Mouse (Mus musculus): ENCODE measurements around the gene Baiap2l1. TPM values are rescaled to one million over a fixed set of nuclear protein-coding genes. Genes with fewer than 3 reads are reported as not detected.

Gene Baiap2l1
- polyA plus RNA-seq, 1 experiment = 10.7 TPM

DNA sequence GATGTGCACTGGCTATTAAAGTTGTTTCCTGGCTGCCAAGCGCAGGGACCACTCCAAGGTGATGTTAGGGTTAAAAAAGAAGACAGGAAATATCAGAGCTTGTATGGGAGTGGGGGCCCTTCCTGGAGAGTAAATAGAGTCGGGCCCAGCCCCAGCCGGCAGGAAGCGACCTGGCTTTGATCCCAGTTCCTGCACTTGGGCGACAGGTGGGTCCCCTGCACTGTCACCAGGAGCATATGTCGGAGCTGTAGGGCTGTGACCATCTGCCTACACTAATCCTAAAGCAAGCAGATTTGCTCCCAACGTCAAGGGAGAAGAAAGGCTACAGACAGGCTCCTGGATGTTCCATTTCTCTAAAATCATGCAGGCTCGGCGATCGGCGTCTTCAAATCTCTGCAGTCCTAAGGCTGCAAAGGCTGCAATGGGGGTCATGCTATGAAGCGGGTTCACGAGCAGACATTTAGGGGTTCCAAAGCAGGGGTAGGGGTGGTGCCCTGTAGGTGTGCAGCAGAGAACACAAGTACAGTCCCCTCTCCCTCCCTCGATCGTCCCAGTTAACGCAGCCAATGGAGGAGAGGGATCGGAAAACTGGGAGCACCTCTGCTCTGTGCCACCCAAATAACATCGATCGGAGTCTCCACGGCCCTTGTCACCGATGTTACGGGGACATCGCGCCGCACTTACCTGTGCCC is 135.0 kb downstream of the Baiap2l1 start:
- H3K4me1 ChIP-seq (ENCODE audit: control insufficient read depth, insufficient read depth, low read length) = no peaks in the 10 kb centered on the region; the same call in 1 of the 2 replicates
- H3K4me3 ChIP-seq (ENCODE audit: insufficient read depth, low read depth, low read length) = peak overlapping the region; percentile 61
- no peaks in the 10 kb centered on the region for H3K36me3 ChIP-seq (ENCODE audit: control insufficient read depth, insufficient read depth, low read length)
- no peaks in the 10 kb centered on the region for H3K27me3 ChIP-seq (replicated peaks; ENCODE audit: control insufficient read depth, insufficient read depth, low read length)
- TF ChIP-seq POLR2A (IDR thresholded peaks at IDR 0.05; ENCODE audit: low read depth, low read length) (no peak), CTCF (conservative IDR thresholded peaks at IDR 0.05; ENCODE audit: insufficient read depth, insufficient read length, low read depth, low read length) (no peak)
- under 1% methylated on average over 25 of the region's 25 CpGs for WGBS
- DNase-seq = peak; percentile 82
- peak overlapping the region; percentile 49 for H3K27ac ChIP-seq (ENCODE audit: insufficient read depth, low read depth, low read length)

DNA sequence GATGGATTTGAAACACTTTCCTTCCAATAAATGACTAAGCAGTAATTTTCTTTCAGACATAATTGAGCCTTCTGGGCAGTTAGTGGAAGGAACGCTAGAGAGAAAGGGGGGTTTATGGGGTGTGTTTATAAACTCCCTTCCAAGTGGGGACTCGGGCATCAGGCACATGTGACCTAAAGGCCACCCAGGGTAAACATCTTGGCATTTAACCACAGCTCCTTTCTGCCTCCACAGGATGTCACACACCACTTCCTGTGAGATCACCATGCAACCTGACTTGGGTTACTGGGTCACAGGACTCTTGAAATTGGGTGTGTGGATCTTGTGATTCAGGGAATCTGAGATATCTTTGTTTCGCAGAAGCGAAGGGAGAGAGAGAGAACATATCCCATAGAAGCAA is 136.6 kb downstream of the Baiap2l1 start:
- 42% methylated on average over 4 of the region's 4 CpGs for WGBS
- TF ChIP-seq POLR2A (IDR thresholded peaks at IDR 0.05; ENCODE audit: low read depth, low read length) (no peak), CTCF (conservative IDR thresholded peaks at IDR 0.05; ENCODE audit: insufficient read depth, insufficient read length, low read depth, low read length) (no peak)
- no peaks in the 10 kb centered on the region for H3K36me3 ChIP-seq (ENCODE audit: control insufficient read depth, insufficient read depth, low read length)
- H3K27me3 ChIP-seq (replicated peaks; ENCODE audit: control insufficient read depth, insufficient read depth, low read length) = no peaks in the 10 kb centered on the region
- H3K27ac ChIP-seq (ENCODE audit: insufficient read depth, low read depth, low read length) = no peak overlapping the region
- no peak overlapping the region for H3K4me3 ChIP-seq (ENCODE audit: insufficient read depth, low read depth, low read length)
- no peaks in the 10 kb centered on the region; the same call in 1 of the 2 replicates for H3K4me1 ChIP-seq (ENCODE audit: control insufficient read depth, insufficient read depth, low read length)
- DNase-seq = peak; percentile 66

DNA sequence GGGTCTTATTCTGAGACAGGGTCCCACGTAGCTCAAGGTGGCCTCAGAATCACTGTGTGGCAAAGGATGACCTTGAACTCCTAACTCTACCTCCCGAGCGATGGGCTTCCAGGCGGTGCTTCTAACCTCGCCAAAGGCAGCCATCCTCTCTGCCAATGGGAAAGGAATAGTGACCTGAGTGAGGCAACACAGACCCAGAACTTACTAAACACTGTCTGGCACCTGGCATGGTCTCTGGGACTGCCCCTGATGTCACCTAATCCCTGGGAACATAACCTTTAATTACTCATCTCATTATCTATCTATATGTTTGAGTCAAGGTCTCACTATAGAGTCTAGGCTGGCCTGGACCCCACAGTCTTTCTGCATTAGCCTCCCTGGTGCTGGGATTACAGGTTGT is 138.0 kb downstream of the Baiap2l1 start:
- H3K4me3 ChIP-seq (ENCODE audit: insufficient read depth, low read depth, low read length) = no peak overlapping the region
- H3K27ac ChIP-seq (ENCODE audit: insufficient read depth, low read depth, low read length) = no peak overlapping the region
- TF ChIP-seq POLR2A (IDR thresholded peaks at IDR 0.05; ENCODE audit: low read depth, low read length) (no peak), CTCF (conservative IDR thresholded peaks at IDR 0.05; ENCODE audit: insufficient read depth, insufficient read length, low read depth, low read length) (no peak)

DNA sequence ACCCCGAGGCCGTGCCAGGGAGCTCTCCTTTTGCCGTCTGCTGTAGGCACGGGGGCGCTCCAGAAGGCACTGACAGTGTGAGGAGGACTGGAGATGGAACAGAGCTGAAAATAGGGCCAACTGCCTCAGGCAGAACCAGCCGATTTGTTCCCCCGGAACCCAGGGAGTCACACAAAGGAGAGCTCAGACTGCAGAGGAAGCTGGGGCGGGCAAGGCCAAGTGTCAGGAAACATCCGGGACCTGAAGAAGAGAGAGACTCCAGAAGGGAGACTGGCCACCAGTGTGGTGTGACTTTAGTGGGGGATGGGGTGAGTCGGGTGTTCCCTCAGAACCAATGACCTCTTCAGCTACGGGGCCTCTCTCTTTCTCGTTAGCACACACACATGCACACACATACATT is 138.6 kb downstream of the Baiap2l1 start:
- TF ChIP-seq CTCF (conservative IDR thresholded peaks at IDR 0.05; ENCODE audit: insufficient read depth, insufficient read length, low read depth, low read length) = no peak
- TF ChIP-seq POLR2A (IDR thresholded peaks at IDR 0.05; ENCODE audit: low read depth, low read length) = no peak
- Histone ChIP-seq H3K4me3 (ENCODE audit: insufficient read depth, low read depth, low read length) (no peak overlapping the region), H3K4me1 (ENCODE audit: control insufficient read depth, insufficient read depth, low read length) (no peaks in the 10 kb centered on the region), H3K27me3 (replicated peaks; ENCODE audit: control insufficient read depth, insufficient read depth, low read length) (no peaks in the 10 kb centered on the region), H3K36me3 (ENCODE audit: control insufficient read depth, insufficient read depth, low read length) (no peaks in the 10 kb centered on the region), H3K27ac (ENCODE audit: insufficient read depth, low read depth, low read length) (peak overlapping the region; percentile 18; the same call in 1 of the 2 replicates)
- WGBS = 66% methylated on average over 12 of the region's 12 CpGs
- peak; percentile 69 for DNase-seq

More for the DNA sequence above, 138.0 kb downstream of the Baiap2l1 start:
- 94% methylated on average over 5 of the region's 5 CpGs for WGBS
- Histone ChIP-seq H3K36me3 (ENCODE audit: control insufficient read depth, insufficient read depth, low read length) (no peaks in the 10 kb centered on the region), H3K27me3 (replicated peaks; ENCODE audit: control insufficient read depth, insufficient read depth, low read length) (no peaks in the 10 kb centered on the region), H3K4me1 (ENCODE audit: control insufficient read depth, insufficient read depth, low read length) (no peaks in the 10 kb centered on the region; the same call in 1 of the 2 replicates)
- no peak for DNase-seq

DNA sequence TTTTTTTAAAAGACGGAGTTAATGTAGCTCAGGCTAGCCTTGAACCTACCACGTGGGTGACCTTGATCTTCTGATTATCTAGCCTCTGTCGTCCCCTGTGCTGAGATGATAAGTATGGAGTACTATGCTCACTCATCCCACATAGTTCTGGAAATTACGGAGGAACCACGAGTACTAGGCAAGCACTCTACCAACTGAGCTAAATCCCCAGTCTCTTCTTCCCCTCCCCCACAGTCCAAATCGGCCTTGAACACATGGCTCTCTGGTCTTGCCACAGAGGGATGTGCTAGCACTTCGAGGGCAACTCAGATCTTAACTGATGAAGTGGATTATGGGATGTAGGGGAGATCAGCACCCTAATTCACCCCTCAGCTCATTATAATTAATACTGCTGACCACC is 139.9 kb downstream of the Baiap2l1 start:
- Histone ChIP-seq H3K4me3 (ENCODE audit: insufficient read depth, low read depth, low read length) (no peak overlapping the region), H3K27ac (ENCODE audit: insufficient read depth, low read depth, low read length) (no peak overlapping the region), H3K4me1 (ENCODE audit: control insufficient read depth, insufficient read depth, low read length) (no peaks in the 10 kb centered on the region), H3K36me3 (ENCODE audit: control insufficient read depth, insufficient read depth, low read length) (no peaks in the 10 kb centered on the region), H3K27me3 (replicated peaks; ENCODE audit: control insufficient read depth, insufficient read depth, low read length) (no peaks in the 10 kb centered on the region)
- TF ChIP-seq POLR2A (IDR thresholded peaks at IDR 0.05; ENCODE audit: low read depth, low read length) (no peak), CTCF (conservative IDR thresholded peaks at IDR 0.05; ENCODE audit: insufficient read depth, insufficient read length, low read depth, low read length) (no peak)
- DNase-seq = no peak
- 90% methylated on average over 7 of the region's 7 CpGs for WGBS

DNA sequence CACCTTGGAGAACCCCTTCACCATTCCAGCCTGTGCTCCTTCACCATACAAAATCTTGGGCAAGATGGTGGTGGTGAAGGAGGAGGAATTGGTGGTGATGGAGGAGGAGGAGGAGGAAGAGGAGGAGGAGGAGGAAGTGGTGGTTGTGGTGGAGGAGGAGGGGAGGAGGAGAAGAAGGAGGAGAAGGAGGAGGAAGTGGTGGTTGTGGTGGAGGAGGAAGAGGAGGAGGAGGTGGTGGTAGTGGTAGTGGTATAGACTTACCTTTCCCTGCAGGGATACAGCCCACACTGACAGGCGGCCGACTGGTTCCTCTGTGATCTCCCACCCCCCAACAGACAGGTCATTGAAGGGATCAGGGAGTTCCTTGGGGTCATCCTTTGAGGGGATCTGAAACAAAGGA is 141.9 kb downstream of the Baiap2l1 start:
- WGBS = 73% methylated on average over 2 of the region's 2 CpGs
- TF ChIP-seq CTCF (conservative IDR thresholded peaks at IDR 0.05; ENCODE audit: insufficient read depth, insufficient read length, low read depth, low read length) (no peak), POLR2A (IDR thresholded peaks at IDR 0.05; ENCODE audit: low read depth, low read length) (no peak)
- H3K27ac ChIP-seq (ENCODE audit: insufficient read depth, low read depth, low read length) = no peak overlapping the region
- DNase-seq = no peak
- no peaks in the 10 kb centered on the region for H3K27me3 ChIP-seq (replicated peaks; ENCODE audit: control insufficient read depth, insufficient read depth, low read length)
- H3K4me1 ChIP-seq (ENCODE audit: control insufficient read depth, insufficient read depth, low read length) = no peaks in the 10 kb centered on the region
- no peaks in the 10 kb centered on the region for H3K36me3 ChIP-seq (ENCODE audit: control insufficient read depth, insufficient read depth, low read length)
- H3K4me3 ChIP-seq (ENCODE audit: insufficient read depth, low read depth, low read length) = no peak overlapping the region

Other genes starting within 250 kb of the Baiap2l1 start
- 0.14 and 0.24 TPM in 2 replicates for gene Bhlha15, start 167.8 kb downstream of the Baiap2l1 start, polyA plus RNA-seq (2012; rRNA removed)
- gene Tecpr1, start 134.5 kb downstream of the Baiap2l1 start, polyA plus RNA-seq (2012; rRNA removed) = 35.6 and 36.6 TPM in 2 replicates
- 190 and 242 TPM in 2 replicates for gene Bri3, start 113.7 kb downstream of the Baiap2l1 start, polyA plus RNA-seq (2012; rRNA removed)
- gene Nptx2, start 187.8 kb upstream of the Baiap2l1 start, polyA plus RNA-seq (2012; rRNA removed) = 0.20 and 0.33 TPM in 2 replicates

All from kidney, adult 2 months (tissue).